Mouse (Mus musculus) bone marrow, adult 2 months (tissue): ENCODE measurements at regions not wholly inside any gene's neighbourhood (a gene's known extent, or its start where the extent isn't known, plus 50 kb on each side); places are given as distances from the start of the nearest gene placed in this dataset.
"Not testable (repeated sequence)": the region's sequence is repeated elsewhere in the genome, so short reads cannot be mapped to it uniquely, and the experiment has no call there.

ENCODE experiments used
- H3K27ac ChIP-seq: fragments of 200-500 bp; 2 replicates; pipeline ENCODE4 v1.5.1; 2012; ENCODE audit warnings: low read depth, mild to moderate bottlenecking, control low read depth, inconsistent platforms, low read length; ENCODE audit not compliant: control insufficient read depth, poor library complexity, insufficient read depth
- H3K4me1 ChIP-seq: fragments of 200-500 bp; 2 replicates; pipeline ENCODE4 v1.6.1; 2011; ENCODE audit warnings: low read length; ENCODE audit not compliant: control insufficient read depth, insufficient read depth
- H3K4me3 ChIP-seq: fragments of 200-500 bp; replicated peaks from 2 replicates; pipeline ENCODE3; 2011; ENCODE audit warnings: mild to moderate bottlenecking, low read depth, low read length, control low read depth; ENCODE audit not compliant: control insufficient read depth
- CTCF ChIP-seq: fragments of 200-500 bp; IDR thresholded peaks from 2 replicates; pipeline ENCODE4 v1.5.1; 2011; ENCODE audit warnings: low read length, control low read depth; ENCODE audit not compliant: control insufficient read depth, insufficient read depth
- POLR2A ChIP-seq: fragments of 200-500 bp; IDR thresholded peaks from 2 replicates; pipeline ENCODE4 v1.6.1; 2011; ENCODE audit warnings: low read depth, mild to moderate bottlenecking, control low read depth, low read length, borderline replicate concordance; ENCODE audit not compliant: control insufficient read depth
- WGBS: fragments of 180-500 bp; shearing (Covaris S2); methylation state at CpG from one replicate; pipeline ENCODE4 v1.1.7; 2018; 5-methylcytosine and 5-hydroxymethylcytosine counted together

- Histone ChIP-seq H3K27ac (no peak overlapping the region), H3K4me3 (no peak overlapping the region), H3K4me1 (no peaks in the 10 kb centered on the region)
- 68% methylated on average over 3 of the region's 3 CpGs for WGBS
- no peak for TF ChIP-seq CTCF
Measured at GRCm38 (mm10) chr6:68813346-68813745, 1277.8 kb upstream of the Tacstd2 start.

GRCm38 (mm10) chr6:68799205-68799604 is 1263.6 kb upstream of the Tacstd2 start:
- WGBS = 84% methylated on average over 19 of the region's 19 CpGs
- not testable (repeated sequence) for H3K27ac ChIP-seq, H3K4me1 ChIP-seq, H3K4me3 ChIP-seq

GRCm38 (mm10) chr6:68771507-68771906 is 1235.9 kb upstream of the Tacstd2 start:
- WGBS = 70% methylated on average over 2 of the region's 2 CpGs
- H3K4me1 ChIP-seq = no peaks in the 10 kb centered on the region
- H3K4me3 ChIP-seq = no peak overlapping the region
- TF ChIP-seq POLR2A = no peak
- no peak for TF ChIP-seq CTCF
- no peak overlapping the region for H3K27ac ChIP-seq

GRCm38 (mm10) chr6:68750451-68750850 is 1214.9 kb upstream of the Tacstd2 start:
- 71% methylated on average over 1 of the region's 1 CpGs for WGBS
- H3K4me3 ChIP-seq = no peak overlapping the region
- H3K4me1 ChIP-seq = no peaks in the 10 kb centered on the region
- TF ChIP-seq CTCF = no peak
- no peak for TF ChIP-seq POLR2A
- H3K27ac ChIP-seq = no peak overlapping the region

GRCm38 (mm10) chr6:68749699-68750098 is 1214.1 kb upstream of the Tacstd2 start:
- WGBS = 60% methylated on average over 3 of the region's 3 CpGs
- Histone ChIP-seq H3K27ac (no peak overlapping the region), H3K4me1 (no peaks in the 10 kb centered on the region), H3K4me3 (no peak overlapping the region)
- TF ChIP-seq POLR2A (no peak), CTCF (no peak)

- TF ChIP-seq CTCF (no peak), POLR2A (no peak)
Measured at GRCm38 (mm10) chr6:68738573-68738972, 1203.0 kb upstream of the Tacstd2 start.

GRCm38 (mm10) chr6:68736647-68737046 is 1201.1 kb upstream of the Tacstd2 start:
- no peaks in the 10 kb centered on the region; the same call in 1 of the 2 replicates for H3K4me1 ChIP-seq
- H3K4me3 ChIP-seq = no peak overlapping the region
- TF ChIP-seq CTCF (no peak), POLR2A (no peak)
- no peak overlapping the region for H3K27ac ChIP-seq
- WGBS = 74% methylated on average over 3 of the region's 3 CpGs

More at GRCm38 (mm10) chr6:68738573-68738972, 1203.0 kb upstream of the Tacstd2 start:
- no peak overlapping the region for H3K4me3 ChIP-seq
- no peak overlapping the region for H3K27ac ChIP-seq
- no peaks in the 10 kb centered on the region; the same call in 1 of the 2 replicates for H3K4me1 ChIP-seq

GRCm38 (mm10) chr6:68736068-68736467 is 1200.5 kb upstream of the Tacstd2 start:
- Histone ChIP-seq H3K27ac (no peak overlapping the region), H3K4me1 (no peaks in the 10 kb centered on the region; the same call in 1 of the 2 replicates), H3K4me3 (no peak overlapping the region)
- TF ChIP-seq POLR2A (no peak), CTCF (no peak)

- not testable (repeated sequence) for H3K4me1 ChIP-seq, H3K4me3 ChIP-seq, H3K27ac ChIP-seq
- 66% methylated on average over 1 of the region's 1 CpGs for WGBS
Measured at GRCm38 (mm10) chr6:68711084-68711483, 1175.5 kb upstream of the Tacstd2 start.

- not testable (repeated sequence) for H3K27ac ChIP-seq, H3K4me3 ChIP-seq, H3K4me1 ChIP-seq
Measured at GRCm38 (mm10) chr6:68704291-68704800, 1168.8 kb upstream of the Tacstd2 start.

- H3K4me1 ChIP-seq, H3K27ac ChIP-seq, H3K4me3 ChIP-seq: not testable (repeated sequence)
Measured at GRCm38 (mm10) chr6:68680792-68681110, 1145.2 kb upstream of the Tacstd2 start.
